Mouse (Mus musculus) liver, embryonic 14.5 days (tissue): ENCODE results near the gene Zfp385a. TPM values are rescaled to one million over a fixed set of nuclear protein-coding genes. Genes with fewer than 3 reads are reported as not detected.

Experiments used
- ATAC-seq: fragments of 200-750 bp; cut with Nextera tagmentation; 2 replicates; pipeline ENCODE4 v1.8.0; 2017; ENCODE audit warnings: moderate number of reproducible peaks, mild to moderate bottlenecking, moderate library complexity; ENCODE audit not compliant: insufficient read depth
- DNase-seq, 3 experiments: peaks; one replicate each; pipeline ENCODE4 v3.0.0-alpha.2; 2012 to 2013; ENCODE audit warnings: low read depth in 3 of 3, low spot score in 3 of 3
- H3K27ac ChIP-seq: fragments of 300-500 bp; sonication (generic); 2 replicates; pipeline ENCODE4 v1.5.1; 2014; ENCODE audit warnings: moderate library complexity, mild to moderate bottlenecking, control low read depth, inconsistent platforms
- H3K27me3 ChIP-seq: fragments of 300-500 bp; sonication (generic); 2 replicates; pipeline ENCODE4 v1.6.1; 2014; ENCODE audit warnings: mild to moderate bottlenecking, low read length, moderate library complexity; ENCODE audit not compliant: control insufficient read depth, insufficient read depth
- H3K36me3 ChIP-seq: fragments of 300-500 bp; sonication (generic); replicated peaks from 2 replicates; pipeline ENCODE4 v1.6.1; 2014; ENCODE audit warnings: low read depth; ENCODE audit not compliant: control insufficient read depth, insufficient read depth
- H3K4me1 ChIP-seq, 2 experiments: fragments of 200-500 bp in 1 of 2; fragments of 300-500 bp in 1 of 2; sonication (generic) in 1 of 2; replicated peaks; 2 replicates each; pipeline ENCODE4 v1.6.1; 2012 to 2014; ENCODE audit warnings: antibody characterized with exemption in 1 of 2, inconsistent platforms in 1 of 2, low read length in 1 of 2; ENCODE audit not compliant: control insufficient read depth in 2 of 2, insufficient read depth in 2 of 2
- H3K4me2 ChIP-seq: fragments of 300-500 bp; sonication (generic); 2 replicates; pipeline ENCODE4 v1.6.1; 2014; ENCODE audit warnings: low read depth, mild to moderate bottlenecking, control low read depth, moderate library complexity
- H3K4me3 ChIP-seq, 2 experiments: fragments of 200-500 bp in 1 of 2; fragments of 300-500 bp in 1 of 2; sonication (generic) in 1 of 2; 2 replicates each; pipeline ENCODE4 v1.5.1; 2012 to 2014; ENCODE audit warnings: low read depth in 2 of 2, low read length in 2 of 2, mild to moderate bottlenecking in 2 of 2, control low read depth in 1 of 2, inconsistent platforms in 1 of 2, moderate library complexity in 1 of 2; ENCODE audit not compliant: insufficient read depth in 1 of 2
- H3K9ac ChIP-seq: fragments of 300-500 bp; sonication (generic); replicated peaks from 2 replicates; pipeline ENCODE4 v1.6.1; 2014; ENCODE audit warnings: mild to moderate bottlenecking, control low read depth, moderate library complexity
- H3K9me3 ChIP-seq: fragments of 300-500 bp; sonication (generic); 2 replicates; pipeline ENCODE4 v1.6.1; 2016; ENCODE audit warnings: low read length, mixed read lengths; ENCODE audit not compliant: control insufficient read depth
- CTCF ChIP-seq: IDR thresholded peaks from 2 replicates; pipeline ENCODE4 v1.5.1; 2016; ENCODE audit warnings: antibody characterized with exemption, low read depth, control low read depth
- EP300 ChIP-seq: IDR thresholded peaks from 2 replicates; pipeline ENCODE4 v1.6.1; 2016; ENCODE audit warnings: antibody characterized with exemption, low read depth
- WGBS: fragments of 180-500 bp; shearing (Covaris S2); extraction: QIAGEN DNeasy Blood & Tissue Kit; methylation state at CpG from one replicate; pipeline ENCODE4 v1.1.7; 2014; ENCODE audit not compliant: insufficient replicate concordance; 5-methylcytosine and 5-hydroxymethylcytosine counted together
- polyA plus RNA-seq, 2 experiments: library from polyadenylated mRNA; depleted of rRNA in 1 of 2; stranded (reverse) in 1 of 2; unstranded in 1 of 2; fragments of >200 nt; fragmentation: Nextera tagmentation in 1 of 2; extraction: Ambion mirVana in 1 of 2; gene quantifications; 2 replicates each; pipeline versions ENCODE4 v1.2.1 to v1.2.3; 2012 to 2014

The Zfp385a gene
- polyA plus RNA-seq, 2 experiments, result 4.7 to 4.9 TPM

GRCm38 (mm10) chr15:103305792-103306645 is 33.9 kb downstream of the Zfp385a start:
- no peak for ATAC-seq
- no peak for DNase-seq
- peaks cover 5 to 35% of the 10 kb centered on the region in 2 experiments; a peak in 3 of 4 replicates for H3K4me1 ChIP-seq

GRCm38 (mm10) chr15:103305070-103305678 is 34.7 kb downstream of the Zfp385a start:
- peak; percentile 80 for ATAC-seq
- peak overlapping the region; percentile 15; the same call in 1 of the 2 replicates for H3K9ac ChIP-seq
- no peaks in the 10 kb centered on the region for H3K36me3 ChIP-seq
- H3K27ac ChIP-seq, result peak overlapping the region; percentile 26; the same call in 1 of the 2 replicates
- no peaks in the 10 kb centered on the region for H3K9me3 ChIP-seq
- WGBS, result under 1% methylated on average over 70 of the region's 71 CpGs
- peaks cover 5 to 35% of the 10 kb centered on the region in 2 experiments; a peak in 3 of 4 replicates for H3K4me1 ChIP-seq
- H3K4me2 ChIP-seq, result peak overlapping the region; percentile 82
- peaks cover 30% of the 10 kb centered on the region for H3K27me3 ChIP-seq
- peak overlapping the region; percentile 51 to 55 for H3K4me3 ChIP-seq
- no peak for TF ChIP-seq CTCF
- no peak for TF ChIP-seq EP300
- DNase-seq, result peak; percentile 74 to 76 (median 74)

More at GRCm38 (mm10) chr15:103305792-103306645, 33.9 kb downstream of the Zfp385a start:
- Histone ChIP-seq H3K4me3 (peak overlapping the region; percentile 51 to 55), H3K9ac (0 out of 2 replicates have a peak overlapping the region, but pooled peaks have one; percentile 3), H3K4me2 (peak overlapping the region; percentile 82), H3K9me3 (no peaks in the 10 kb centered on the region), H3K36me3 (no peaks in the 10 kb centered on the region), H3K27ac (peak overlapping the region; percentile 26; the same call in 1 of the 2 replicates), H3K27me3 (peaks cover 30% of the 10 kb centered on the region)
- TF ChIP-seq CTCF, result no peak
- TF ChIP-seq EP300, result no peak
- WGBS, result 28% methylated on average over 8 of the region's 8 CpGs

GRCm38 (mm10) chr15:103304616-103304969 is 35.3 kb downstream of the Zfp385a start:
- Histone ChIP-seq H3K36me3 (no peaks in the 10 kb centered on the region), H3K4me3 (peak overlapping the region; percentile 33 to 55), H3K4me2 (peak overlapping the region; percentile 82), H3K9ac (no peak overlapping the region; the same call in 1 of the 2 replicates), H3K27ac (no peak overlapping the region), H3K27me3 (peaks cover 30% of the 10 kb centered on the region), H3K4me1 (peaks cover 5 to 35% of the 10 kb centered on the region in 2 experiments; a peak in 3 of 4 replicates), H3K9me3 (no peaks in the 10 kb centered on the region)
- no peak for ATAC-seq
- DNase-seq, result no peak
- WGBS, result under 1% methylated on average over 9 of the region's 9 CpGs
- no peak for TF ChIP-seq CTCF
- TF ChIP-seq EP300, result no peak

GRCm38 (mm10) chr15:103303916-103304615 is 35.8 kb downstream of the Zfp385a start:
- H3K4me2 ChIP-seq, result peak overlapping the region; percentile 82
- H3K9me3 ChIP-seq, result no peaks in the 10 kb centered on the region
- no peak overlapping the region for H3K9ac ChIP-seq
- ATAC-seq (no peak), DNase-seq (no peak)
- H3K4me3 ChIP-seq, result peak overlapping the region in 1 of 2 experiments; percentile 55; a peak in 3 of 4 replicates
- TF ChIP-seq EP300 (no peak), CTCF (no peak)
- WGBS, result 17% methylated on average over 8 of the region's 8 CpGs
- no peak overlapping the region for H3K27ac ChIP-seq
- H3K27me3 ChIP-seq, result peaks cover 30% of the 10 kb centered on the region
- peaks cover 5 to 35% of the 10 kb centered on the region in 2 experiments; a peak in 3 of 4 replicates for H3K4me1 ChIP-seq
- no peaks in the 10 kb centered on the region; the same call in 1 of the 2 replicates for H3K36me3 ChIP-seq
